Mouse (Mus musculus) lung, adult 2 months (tissue): ENCODE data around the gene Ddx42. TPM values are rescaled to one million over a fixed set of nuclear protein-coding genes. Genes with fewer than 3 reads are reported as not detected.
A peak's percentile ranks its signal among the peaks of the same experiment; 100 is the strongest.
"Not testable (repeated sequence)": the region's sequence is repeated elsewhere in the genome, so short reads cannot be mapped to it uniquely, and the experiment has no call there.

Experiments used
- DNase-seq: peaks from one replicate; pipeline ENCODE4 v3.0.0; 2022
- H3K4me1 ChIP-seq: fragments of 200-500 bp; 2 replicates; pipeline ENCODE4 v1.6.1; 2011; ENCODE audit warnings: low read length; ENCODE audit not compliant: control insufficient read depth, insufficient read depth
- H3K4me3 ChIP-seq: fragments of 200-500 bp; replicated peaks from 2 replicates; pipeline ENCODE3; 2011; ENCODE audit warnings: low read depth, mild to moderate bottlenecking, control low read depth, low read length; ENCODE audit errors: extremely low read depth
- CTCF ChIP-seq: fragments of 200-500 bp; IDR thresholded peaks from 2 replicates; pipeline ENCODE4 v1.5.1; 2011; ENCODE audit warnings: mild to moderate bottlenecking, low read length, control low read depth; ENCODE audit not compliant: insufficient read depth
- POLR2A ChIP-seq: fragments of 200-500 bp; IDR thresholded peaks from 2 replicates; pipeline ENCODE4 v1.6.1; 2011; ENCODE audit warnings: low read depth, mild to moderate bottlenecking, control low read depth, low read length, borderline replicate concordance; ENCODE audit errors: extremely low read depth
- WGBS: fragments of 180-500 bp; shearing (Covaris S2); methylation state at CpG from one replicate; pipeline ENCODE4 v1.1.7; 2018; 5-methylcytosine and 5-hydroxymethylcytosine counted together
- polyA plus RNA-seq: library from polyadenylated mRNA; depleted of rRNA; stranded (reverse); fragments of >200 nt; gene quantifications from 2 replicates; pipeline ENCODE4 v1.2.3, GENCODE M21; 2012

The Ddx42 gene
- polyA plus RNA-seq, 1 experiment, result 13.3 TPM

GRCm38 (mm10) chr11:106180449-106180801 lies 36.3 kb upstream of the Ddx42 start:
- 80% methylated on average over 2 of the region's 2 CpGs for WGBS
- Histone ChIP-seq H3K4me1 (peaks cover 5% of the 10 kb centered on the region; the same call in 1 of the 2 replicates), H3K4me3 (no peak overlapping the region)
- TF ChIP-seq POLR2A, result no peak
- TF ChIP-seq CTCF, result no peak
- DNase-seq, result no peak

GRCm38 (mm10) chr11:106187326-106187725 lies 29.4 kb upstream of the Ddx42 start:
- 89% methylated on average over 4 of the region's 4 CpGs for WGBS
- no peak overlapping the region for H3K4me3 ChIP-seq
- H3K4me1 ChIP-seq, result no peaks in the 10 kb centered on the region
- DNase-seq, result no peak
- TF ChIP-seq POLR2A, result no peak

- no peak for DNase-seq
- Histone ChIP-seq H3K4me3 (no peak overlapping the region), H3K4me1 (peaks cover 2% of the 10 kb centered on the region)
- TF ChIP-seq POLR2A (no peak), CTCF (no peak)
- 96% methylated on average over 3 of the region's 3 CpGs for WGBS
Measured at GRCm38 (mm10) chr11:106191716-106192115, 25.0 kb upstream of the Ddx42 start.

- TF ChIP-seq POLR2A (no peak), CTCF (no peak)
- 70% methylated on average over 5 of the region's 5 CpGs for WGBS
- no peak overlapping the region for H3K4me3 ChIP-seq
- no peak for DNase-seq
- peaks cover 2% of the 10 kb centered on the region for H3K4me1 ChIP-seq
Measured at GRCm38 (mm10) chr11:106192241-106192640, 24.5 kb upstream of the Ddx42 start.

- DNase-seq, result no peak
- peaks cover 2% of the 10 kb centered on the region for H3K4me1 ChIP-seq
- peak overlapping the region; percentile 77 for H3K4me3 ChIP-seq
- WGBS, result 8% methylated on average over 19 of the region's 19 CpGs
- no peak for TF ChIP-seq CTCF
- no peak for TF ChIP-seq POLR2A
Measured at GRCm38 (mm10) chr11:106192657-106193370, 23.9 kb upstream of the Ddx42 start.

- peak; percentile 94 for DNase-seq
- under 1% methylated on average over 43 of the region's 44 CpGs for WGBS
- TF ChIP-seq CTCF, result no peak
- peak; percentile 97 for TF ChIP-seq POLR2A
Measured at GRCm38 (mm10) chr11:106193371-106194154, 23.2 kb upstream of the Ddx42 start.

GRCm38 (mm10) chr11:106194155-106194541 lies 22.6 kb upstream of the Ddx42 start:
- 26% methylated on average over 3 of the region's 3 CpGs for WGBS
- Histone ChIP-seq H3K4me1 (peaks cover 2% of the 10 kb centered on the region), H3K4me3 (peak overlapping the region; percentile 74)
- no peak for TF ChIP-seq POLR2A
- no peak for TF ChIP-seq CTCF
- no peak for DNase-seq

More at GRCm38 (mm10) chr11:106193371-106194154, 23.2 kb upstream of the Ddx42 start:
- Histone ChIP-seq H3K4me1 (peaks cover 2% of the 10 kb centered on the region), H3K4me3 (peak overlapping the region; percentile 77)

GRCm38 (mm10) chr11:106194891-106195290 lies 21.8 kb upstream of the Ddx42 start:
- no peak for TF ChIP-seq POLR2A
- TF ChIP-seq CTCF, result no peak
- peaks cover 2% of the 10 kb centered on the region for H3K4me1 ChIP-seq
- DNase-seq, result no peak
- no peak overlapping the region for H3K4me3 ChIP-seq
- 79% methylated on average over 7 of the region's 7 CpGs for WGBS

- no peak overlapping the region for H3K4me3 ChIP-seq
- no peak for DNase-seq
- TF ChIP-seq POLR2A, result no peak
- TF ChIP-seq CTCF, result no peak
- peaks cover 2% of the 10 kb centered on the region for H3K4me1 ChIP-seq
Measured at GRCm38 (mm10) chr11:106195341-106195740, 21.4 kb upstream of the Ddx42 start.

GRCm38 (mm10) chr11:106198277-106198676 lies 18.4 kb upstream of the Ddx42 start:
- no peak for DNase-seq
- Histone ChIP-seq H3K4me3 (no peak overlapping the region), H3K4me1 (peaks cover 2% of the 10 kb centered on the region; the same call in 1 of the 2 replicates)
- TF ChIP-seq CTCF (no peak), POLR2A (no peak)
- WGBS, result 80% methylated on average over 4 of the region's 4 CpGs

GRCm38 (mm10) chr11:106199997-106200396 lies 16.7 kb upstream of the Ddx42 start:
- 81% methylated on average over 7 of the region's 7 CpGs for WGBS
- DNase-seq, H3K4me3 ChIP-seq, H3K4me1 ChIP-seq: not testable (repeated sequence)
